Mouse (Mus musculus): ENCODE measurements around the gene Gzmd.
"Not testable (repeated sequence)": the region's sequence is repeated elsewhere in the genome, so short reads cannot be mapped to it uniquely, and the experiment has no call there.

Gzmd gene

GRCm38 (mm10) chr14:56132508-56132907 is at the start of gene Gzmd:
Gene Gzmd, minus strand, starts transcription at chr14:56132608.
- in situ Hi-C loops (cut with MboI; ENCODE audit: low pct_unique_long_range_greater_than_20kb in 1 of 2, low sequenced_read_pairs in 2 of 2, unreplicated experiment in 1 of 2) = not testable (repeated sequence)

GRCm38 (mm10) chr14:56177651-56178050 is 45.2 kb upstream of the Gzmd start:
- in situ Hi-C loops (cut with MboI; ENCODE audit: low pct_unique_long_range_greater_than_20kb in 1 of 2, low sequenced_read_pairs in 2 of 2, unreplicated experiment in 1 of 2) = not testable (repeated sequence)

- in situ Hi-C loops (cut with MboI; ENCODE audit: low pct_unique_long_range_greater_than_20kb in 1 of 2, low sequenced_read_pairs in 2 of 2, unreplicated experiment in 1 of 2) = no loop called here
Measured at GRCm38 (mm10) chr14:56174499-56174898, 42.1 kb upstream of the Gzmd start, which contains the start of gene Gzmn. Gene Gzmn, minus strand, starts transcription at chr14:56174599.

GRCm38 (mm10) chr14:56173396-56173795 is 41.0 kb upstream of the Gzmd start:
- in situ Hi-C loops (cut with MboI; ENCODE audit: low pct_unique_long_range_greater_than_20kb in 1 of 2, low sequenced_read_pairs in 2 of 2, unreplicated experiment in 1 of 2) = no loop called here

- in situ Hi-C loops (cut with MboI; ENCODE audit: low pct_unique_long_range_greater_than_20kb in 1 of 2, low sequenced_read_pairs in 2 of 2, unreplicated experiment in 1 of 2) = no loop called here
Measured at GRCm38 (mm10) chr14:56172744-56173143, 40.3 kb upstream of the Gzmd start.

- in situ Hi-C loops (cut with MboI; ENCODE audit: low pct_unique_long_range_greater_than_20kb in 1 of 2, low sequenced_read_pairs in 2 of 2, unreplicated experiment in 1 of 2) = no loop called here
Measured at GRCm38 (mm10) chr14:56168009-56168408, 35.6 kb upstream of the Gzmd start.

- in situ Hi-C loops (cut with MboI; ENCODE audit: low pct_unique_long_range_greater_than_20kb in 1 of 2, low sequenced_read_pairs in 2 of 2, unreplicated experiment in 1 of 2) = no loop called here
Measured at GRCm38 (mm10) chr14:56162109-56162508, 29.7 kb upstream of the Gzmd start.

- in situ Hi-C loops (cut with MboI; ENCODE audit: low pct_unique_long_range_greater_than_20kb in 1 of 2, low sequenced_read_pairs in 2 of 2, unreplicated experiment in 1 of 2) = not testable (repeated sequence)
Measured at GRCm38 (mm10) chr14:56159479-56159878, 27.1 kb upstream of the Gzmd start, which contains the start of gene Gzmg. Gene Gzmg, minus strand, starts transcription at chr14:56159579.

- in situ Hi-C loops (cut with MboI; ENCODE audit: low pct_unique_long_range_greater_than_20kb in 1 of 2, low sequenced_read_pairs in 2 of 2, unreplicated experiment in 1 of 2) = no loop called here
Measured at GRCm38 (mm10) chr14:56155340-56155739, 22.9 kb upstream of the Gzmd start.

- in situ Hi-C loops (cut with MboI; ENCODE audit: low pct_unique_long_range_greater_than_20kb in 1 of 2, low sequenced_read_pairs in 2 of 2, unreplicated experiment in 1 of 2) = not testable (repeated sequence)
Measured at GRCm38 (mm10) chr14:56133675-56134074, 1.3 kb upstream of the Gzmd start.

GRCm38 (mm10) chr14:56128341-56128740 is 4.1 kb downstream of the Gzmd start:
- in situ Hi-C loops (cut with MboI; ENCODE audit: low pct_unique_long_range_greater_than_20kb in 1 of 2, low sequenced_read_pairs in 2 of 2, unreplicated experiment in 1 of 2) = no loop called here

- in situ Hi-C loops (cut with MboI; ENCODE audit: low pct_unique_long_range_greater_than_20kb in 1 of 2, low sequenced_read_pairs in 2 of 2, unreplicated experiment in 1 of 2) = no loop called here
Measured at GRCm38 (mm10) chr14:56123516-56123915, 8.9 kb downstream of the Gzmd start.

GRCm38 (mm10) chr14:56120525-56120924 is 11.9 kb downstream of the Gzmd start, which contains the start of gene Gzme:
Gene Gzme, minus strand, starts transcription at chr14:56120625.
- in situ Hi-C loops (cut with MboI; ENCODE audit: low pct_unique_long_range_greater_than_20kb in 1 of 2, low sequenced_read_pairs in 2 of 2, unreplicated experiment in 1 of 2) = no loop called here

- in situ Hi-C loops (cut with MboI; ENCODE audit: low pct_unique_long_range_greater_than_20kb in 1 of 2, low sequenced_read_pairs in 2 of 2, unreplicated experiment in 1 of 2) = not testable (repeated sequence)
Measured at GRCm38 (mm10) chr14:56115531-56116310, 16.7 kb downstream of the Gzmd start.

GRCm38 (mm10) chr14:56105447-56106180 is 26.8 kb downstream of the Gzmd start:
- in situ Hi-C loops (cut with MboI; ENCODE audit: low pct_unique_long_range_greater_than_20kb in 1 of 2, low sequenced_read_pairs in 2 of 2, unreplicated experiment in 1 of 2) = no loop called here

GRCm38 (mm10) chr14:56105016-56105415 is 27.4 kb downstream of the Gzmd start:
- in situ Hi-C loops (cut with MboI; ENCODE audit: low pct_unique_long_range_greater_than_20kb in 1 of 2, low sequenced_read_pairs in 2 of 2, unreplicated experiment in 1 of 2) = no loop called here

GRCm38 (mm10) chr14:56103452-56103851 is 29.0 kb downstream of the Gzmd start:
- in situ Hi-C loops (cut with MboI; ENCODE audit: low pct_unique_long_range_greater_than_20kb in 1 of 2, low sequenced_read_pairs in 2 of 2, unreplicated experiment in 1 of 2) = no loop called here

- in situ Hi-C loops (cut with MboI; ENCODE audit: low pct_unique_long_range_greater_than_20kb in 1 of 2, low sequenced_read_pairs in 2 of 2, unreplicated experiment in 1 of 2) = no loop called here
Measured at GRCm38 (mm10) chr14:56102386-56102785, 30.0 kb downstream of the Gzmd start, which contains the start of gene Ctsg. Gene Ctsg, minus strand, starts transcription at chr14:56102574.

GRCm38 (mm10) chr14:56098940-56099339 is 33.5 kb downstream of the Gzmd start:
- in situ Hi-C loops (cut with MboI; ENCODE audit: low pct_unique_long_range_greater_than_20kb in 1 of 2, low sequenced_read_pairs in 2 of 2, unreplicated experiment in 1 of 2) = no loop called here

All from mouse embryonic stem cell (cell line).